Mouse (Mus musculus) adrenal gland, postnatal 14 days (tissue): ENCODE measurements around the gene Skida1. TPM values are rescaled to one million over a fixed set of nuclear protein-coding genes. Genes with fewer than 3 reads are reported as not detected.

Experiments
- DNase-seq: peaks from one replicate; pipeline ENCODE4 v3.0.0; 2021; ENCODE audit warnings: mixed read lengths
- total RNA-seq: library from RNA; stranded (reverse); gene quantifications from 2 replicates; pipeline ENCODE4 v1.2.3, GENCODE M21; 2021

Skida1 gene
- total RNA-seq, 1 experiment from 2014 or later = 4.5 TPM

GRCm38 (mm10) chr2:18055929-18056785 lies 7.3 kb upstream of the Skida1 start:
- DNase-seq = peak; percentile 98

GRCm38 (mm10) chr2:18055016-18055928 lies 6.4 kb upstream of the Skida1 start, which contains the start of gene Mllt10:
Mllt10 (plus strand) TSS chr2:18055237.
- DNase-seq = no peak

GRCm38 (mm10) chr2:18053951-18054530 lies 5.2 kb upstream of the Skida1 start:
- DNase-seq = peak; percentile 91

- DNase-seq = no peak
These were observed 4.5 kb upstream of the Skida1 start for GRCm38 (mm10) chr2:18053243-18053950.

GRCm38 (mm10) chr2:18052581-18052980 lies 3.7 kb upstream of the Skida1 start:
- no peak for DNase-seq

- DNase-seq = no peak
These were observed 3.0 kb upstream of the Skida1 start for GRCm38 (mm10) chr2:18051831-18052170.

GRCm38 (mm10) chr2:18051026-18051830 lies 2.4 kb upstream of the Skida1 start:
- no peak for DNase-seq

- no peak for DNase-seq
These were observed 1.7 kb upstream of the Skida1 start for GRCm38 (mm10) chr2:18050541-18050985.

GRCm38 (mm10) chr2:18050018-18050417 lies 1.2 kb upstream of the Skida1 start:
- DNase-seq = no peak

- no peak for DNase-seq
These were observed 499 bp upstream of the Skida1 start for GRCm38 (mm10) chr2:18049279-18049821.

GRCm38 (mm10) chr2:18047646-18048452 lies 1.0 kb downstream of the Skida1 start:
- DNase-seq = peak; percentile 90

- DNase-seq = peak; percentile 82
These were observed 1.8 kb downstream of the Skida1 start for GRCm38 (mm10) chr2:18046758-18047645.

- no peak for DNase-seq
These were observed 2.7 kb downstream of the Skida1 start for GRCm38 (mm10) chr2:18046186-18046585.

GRCm38 (mm10) chr2:18045781-18046181 lies 3.1 kb downstream of the Skida1 start:
- no peak for DNase-seq

GRCm38 (mm10) chr2:18045143-18045780 lies 3.6 kb downstream of the Skida1 start:
- no peak for DNase-seq

- no peak for DNase-seq
These were observed 7.5 kb downstream of the Skida1 start for GRCm38 (mm10) chr2:18041199-18041885.

- no peak for DNase-seq
These were observed 8.3 kb downstream of the Skida1 start for GRCm38 (mm10) chr2:18040347-18041160.
